ENCODE assay signal across 13 mouse cellular contexts in the genomic region with DNA sequence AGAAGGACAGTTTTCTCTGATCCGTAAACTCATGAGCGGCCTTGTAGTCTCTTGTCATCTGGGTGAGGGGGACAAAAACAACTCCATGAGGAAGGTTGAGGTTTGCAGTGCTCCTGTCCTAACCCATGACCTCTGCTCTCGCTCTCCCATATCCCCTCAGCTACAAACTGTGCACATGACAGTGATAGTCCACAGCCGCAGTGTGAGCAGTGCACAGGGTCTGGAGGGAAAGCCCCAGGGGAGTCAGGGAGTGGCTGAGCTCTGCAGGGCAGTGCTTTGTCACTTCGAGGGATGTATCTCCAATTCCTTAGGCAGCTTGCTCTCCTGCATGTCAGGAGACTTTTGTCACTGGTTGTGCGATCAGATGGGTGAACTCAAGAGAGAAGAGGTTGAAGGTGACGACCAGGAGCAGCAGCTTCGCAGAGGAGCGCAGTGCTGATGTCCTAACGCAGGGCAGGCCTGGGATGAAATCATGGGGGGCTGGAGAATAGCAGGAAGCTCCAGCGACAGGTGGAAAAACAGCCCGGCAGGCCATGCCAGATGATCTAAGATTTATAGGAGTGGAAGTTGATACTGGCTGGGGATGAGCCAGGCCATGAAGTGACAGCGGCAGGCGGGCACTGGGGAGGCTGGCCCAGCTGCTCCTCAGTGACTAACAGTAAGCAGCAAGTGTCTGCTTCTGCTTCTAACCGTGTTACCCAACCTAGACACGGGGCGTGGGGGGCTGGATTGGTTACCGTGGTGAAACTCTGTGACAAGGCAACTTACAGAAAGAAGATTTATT.
A peak's percentile ranks its signal among the peaks of the same experiment; 100 is the strongest.
DNase-seq lines count a peak whose midpoint lies in the region; ATAC-seq and TF ChIP-seq lines count a peak whose summit lies in the region.
"Had no signal": no experiment of that assay in that cellular context is flagged by ENCODE, and none has a peak within 500 bp of the region (broad histone marks: within the 10 kb centered on the region; RNA-seq: fewer than 3 reads in every experiment).

No protein-coding gene starts in this region.

- TF ChIP-seq CTCF in hindbrain, postnatal 0 days (IDR thresholded peaks at IDR 0.05; ENCODE audit: low read depth), result no peak
- TF ChIP-seq CTCF in midbrain, postnatal 0 days (IDR thresholded peaks at IDR 0.05), result no peak

- H3K27ac ChIP-seq in hindbrain, postnatal 0 days, result no peak overlapping the region
- H3K27ac ChIP-seq in hindbrain, embryonic 11.5 days (ENCODE audit: low read depth, low read length), result no peak overlapping the region
- H3K27ac ChIP-seq in midbrain, postnatal 0 days (ENCODE audit: low read depth, low read length), result no peak overlapping the region
- no peak overlapping the region for H3K27ac ChIP-seq in midbrain, embryonic 11.5 days (ENCODE audit: low read depth, low read length)
- no peak overlapping the region for H3K27ac ChIP-seq in embryonic facial prominence, embryonic 15.5 days (replicated peaks)
- no peak overlapping the region for H3K27ac ChIP-seq in liver, embryonic 13.5 days
- H3K27ac ChIP-seq in hindbrain, embryonic 13.5 days, result no peak overlapping the region
- H3K27ac ChIP-seq: forebrain, embryonic 13.5 days had no signal

- H3K9me3 ChIP-seq in hindbrain, postnatal 0 days (ENCODE audit: low read length), result no peaks in the 10 kb centered on the region
- H3K9me3 ChIP-seq in hindbrain, embryonic 11.5 days (ENCODE audit: control insufficient read depth, low read length), result no peaks in the 10 kb centered on the region
- no peaks in the 10 kb centered on the region for H3K9me3 ChIP-seq in midbrain, postnatal 0 days (ENCODE audit: low read length)
- H3K9me3 ChIP-seq in midbrain, embryonic 11.5 days (ENCODE audit: control insufficient read depth, low read length), result no peaks in the 10 kb centered on the region
- H3K9me3 ChIP-seq in embryonic facial prominence, embryonic 15.5 days (replicated peaks), result no peaks in the 10 kb centered on the region
- H3K9me3 ChIP-seq in liver, embryonic 13.5 days (replicated peaks), result no peaks in the 10 kb centered on the region
- no peaks in the 10 kb centered on the region for H3K9me3 ChIP-seq in hindbrain, embryonic 13.5 days
- H3K9me3 ChIP-seq: forebrain, embryonic 13.5 days had no signal

- ATAC-seq in hindbrain, postnatal 0 days, result peak; percentile 58; the same call in 1 of the 2 replicates
- ATAC-seq in hindbrain, embryonic 11.5 days (ENCODE audit: low FRiP score), result no peak
- ATAC-seq in midbrain, postnatal 0 days (ENCODE audit: low FRiP score), result no peak
- ATAC-seq in midbrain, embryonic 11.5 days (ENCODE audit: low FRiP score), result no peak
- ATAC-seq in embryonic facial prominence, embryonic 15.5 days (ENCODE audit: insufficient number of reproducible peaks, low FRiP score, low TSS enrichment, low read depth), result 0 out of 2 replicates have a peak, but pooled peaks have one; percentile 56
- peak; percentile 53; the same call in 1 of the 2 replicates for ATAC-seq in liver, embryonic 13.5 days (ENCODE audit: low read depth)
- no peak for ATAC-seq in hindbrain, embryonic 13.5 days (ENCODE audit: low FRiP score)
- ATAC-seq: forebrain, embryonic 13.5 days; inflammation-experienced regulatory T-cells, adult 6 months had no signal

- H3K36me3 ChIP-seq in hindbrain, postnatal 0 days (ENCODE audit: insufficient read depth, low read length), result no peaks in the 10 kb centered on the region
- no peaks in the 10 kb centered on the region for H3K36me3 ChIP-seq in hindbrain, embryonic 11.5 days (ENCODE audit: control insufficient read depth, insufficient read depth, low read length)
- no peaks in the 10 kb centered on the region for H3K36me3 ChIP-seq in midbrain, postnatal 0 days (ENCODE audit: insufficient read depth, low read length)
- H3K36me3 ChIP-seq in midbrain, embryonic 11.5 days (ENCODE audit: control insufficient read depth, insufficient read depth, low read length), result no peaks in the 10 kb centered on the region
- no peaks in the 10 kb centered on the region for H3K36me3 ChIP-seq in embryonic facial prominence, embryonic 15.5 days
- H3K36me3 ChIP-seq in liver, embryonic 13.5 days, result no peaks in the 10 kb centered on the region
- no peaks in the 10 kb centered on the region for H3K36me3 ChIP-seq in hindbrain, embryonic 13.5 days

- H3K9ac ChIP-seq in hindbrain, postnatal 0 days (replicated peaks; ENCODE audit: low read length), result no peak overlapping the region
- no peak overlapping the region for H3K9ac ChIP-seq in hindbrain, embryonic 11.5 days (ENCODE audit: low read depth, low read length)
- no peak overlapping the region for H3K9ac ChIP-seq in midbrain, postnatal 0 days (replicated peaks; ENCODE audit: low read length, poor library complexity, severe bottlenecking)
- no peak overlapping the region for H3K9ac ChIP-seq in midbrain, embryonic 11.5 days (ENCODE audit: low read length)
- H3K9ac ChIP-seq in embryonic facial prominence, embryonic 15.5 days, result no peak overlapping the region
- no peak overlapping the region for H3K9ac ChIP-seq in liver, embryonic 13.5 days
- H3K9ac ChIP-seq in hindbrain, embryonic 13.5 days, result no peak overlapping the region
- H3K9ac ChIP-seq: forebrain, embryonic 13.5 days had no signal

- H3K4me2 ChIP-seq in hindbrain, postnatal 0 days (ENCODE audit: low read depth, low read length), result no peak overlapping the region
- H3K4me2 ChIP-seq in hindbrain, embryonic 11.5 days (replicated peaks; ENCODE audit: low read depth, low read length), result no peak overlapping the region
- no peak overlapping the region for H3K4me2 ChIP-seq in midbrain, postnatal 0 days (ENCODE audit: low read depth, low read length, poor library complexity, severe bottlenecking)
- no peak overlapping the region for H3K4me2 ChIP-seq in midbrain, embryonic 11.5 days
- H3K4me2 ChIP-seq in embryonic facial prominence, embryonic 15.5 days (replicated peaks), result no peak overlapping the region
- no peak overlapping the region for H3K4me2 ChIP-seq in liver, embryonic 13.5 days
- no peak overlapping the region for H3K4me2 ChIP-seq in hindbrain, embryonic 13.5 days
- H3K4me2 ChIP-seq: forebrain, embryonic 13.5 days had no signal

- H3K4me3 ChIP-seq in hindbrain, postnatal 0 days (ENCODE audit: low read length), result no peak overlapping the region
- no peak overlapping the region for H3K4me3 ChIP-seq in hindbrain, embryonic 11.5 days (ENCODE audit: low read depth, low read length)
- H3K4me3 ChIP-seq in midbrain, postnatal 0 days (ENCODE audit: low read depth, low read length), result no peak overlapping the region
- H3K4me3 ChIP-seq in midbrain, embryonic 11.5 days (ENCODE audit: low read depth, low read length), result no peak overlapping the region
- no peak overlapping the region for H3K4me3 ChIP-seq in embryonic facial prominence, embryonic 15.5 days (replicated peaks)
- no peak overlapping the region for H3K4me3 ChIP-seq in liver, embryonic 13.5 days (replicated peaks)
- H3K4me3 ChIP-seq in hindbrain, embryonic 13.5 days, result no peak overlapping the region
- H3K4me3 ChIP-seq: forebrain, embryonic 13.5 days had no signal

- DNase-seq in hindbrain, postnatal 0 days (ENCODE audit: low spot score), result peak; percentile 58
- DNase-seq in hindbrain, embryonic 11.5 days (ENCODE audit: low spot score), result no peak
- DNase-seq in midbrain, postnatal 0 days (ENCODE audit: low spot score), result peak; percentile 58
- DNase-seq in midbrain, embryonic 11.5 days (ENCODE audit: low spot score, missing footprints), result no peak
- DNase-seq in liver, embryonic 13.5 days, result no peak
- DNase-seq in frontal cortex, postnatal 36 days (ENCODE audit: low spot score in 2 of 2), result no peak
- DNase-seq: cerebellum, adult 18-20 months; lung, adult 2 months; spleen, adult 18-20 months had no signal

- 67% methylated on average over 18 of the region's 18 CpGs for WGBS in hindbrain, postnatal 0 days
- WGBS in hindbrain, embryonic 11.5 days, result 68% methylated on average over 18 of the region's 18 CpGs
- WGBS in midbrain, postnatal 0 days, result 84% methylated on average over 18 of the region's 18 CpGs
- whole genome bisulfite sequencing in midbrain, embryonic 11.5 days, result 87% methylated on average over 18 of the region's 18 CpGs
- WGBS in embryonic facial prominence, embryonic 15.5 days, result 80% methylated on average over 18 of the region's 18 CpGs
- 59% methylated on average over 18 of the region's 18 CpGs for WGBS in liver, embryonic 13.5 days (ENCODE audit: insufficient replicate concordance)
- WGBS in hindbrain, embryonic 13.5 days, result 74% methylated on average over 18 of the region's 18 CpGs

- peaks cover 13% of the 10 kb centered on the region; the same call in 1 of the 2 replicates for H3K4me1 ChIP-seq in hindbrain, postnatal 0 days (ENCODE audit: insufficient read depth, low read length)
- H3K4me1 ChIP-seq in hindbrain, embryonic 11.5 days (replicated peaks; ENCODE audit: control insufficient read depth, insufficient read depth, low read length), result peaks cover 9% of the 10 kb centered on the region
- H3K4me1 ChIP-seq in midbrain, postnatal 0 days (ENCODE audit: insufficient read depth, low read length), result no peaks in the 10 kb centered on the region
- H3K4me1 ChIP-seq in midbrain, embryonic 11.5 days (ENCODE audit: control insufficient read depth, insufficient read depth, low read length), result peaks cover 7% of the 10 kb centered on the region; the same call in 1 of the 2 replicates
- H3K4me1 ChIP-seq in embryonic facial prominence, embryonic 15.5 days, result peaks cover 37% of the 10 kb centered on the region
- H3K4me1 ChIP-seq in liver, embryonic 13.5 days (replicated peaks), result peaks cover 3% of the 10 kb centered on the region; the same call in 1 of the 2 replicates
- peaks cover 81% of the 10 kb centered on the region for H3K4me1 ChIP-seq in hindbrain, embryonic 13.5 days (replicated peaks)

- H3K27me3 ChIP-seq in hindbrain, postnatal 0 days (ENCODE audit: insufficient read depth, low read length), result no peaks in the 10 kb centered on the region
- no peaks in the 10 kb centered on the region for H3K27me3 ChIP-seq in hindbrain, embryonic 11.5 days (ENCODE audit: control insufficient read depth, insufficient read depth, low read length)
- H3K27me3 ChIP-seq in midbrain, postnatal 0 days (ENCODE audit: insufficient read depth, low read length), result no peaks in the 10 kb centered on the region
- no peaks in the 10 kb centered on the region for H3K27me3 ChIP-seq in midbrain, embryonic 11.5 days (ENCODE audit: control insufficient read depth, insufficient read depth, low read length)
- no peaks in the 10 kb centered on the region for H3K27me3 ChIP-seq in embryonic facial prominence, embryonic 15.5 days
- H3K27me3 ChIP-seq in liver, embryonic 13.5 days, result no peaks in the 10 kb centered on the region
- no peaks in the 10 kb centered on the region for H3K27me3 ChIP-seq in hindbrain, embryonic 13.5 days

Comparison
In these comparisons a context has a peak if more than half of its experiments do, and no peak if none do; other contexts are left out.
1. ATAC-seq: peak in hindbrain, postnatal 0 days (single experiment), embryonic facial prominence, embryonic 15.5 days (single experiment) and liver, embryonic 13.5 days (single experiment); none in hindbrain, embryonic 11.5 days (single experiment), midbrain, postnatal 0 days (single experiment), midbrain, embryonic 11.5 days (single experiment) and hindbrain, embryonic 13.5 days (single experiment).
2. DNase-seq: peak in hindbrain, postnatal 0 days (single experiment) and midbrain, postnatal 0 days (single experiment); none in hindbrain, embryonic 11.5 days (single experiment), midbrain, embryonic 11.5 days (single experiment), liver, embryonic 13.5 days (single experiment) and frontal cortex, postnatal 36 days (0 of 2).